Mouse (Mus musculus) R1 (cell line): ENCODE measurements around the gene Olfr535.
"Not testable (repeated sequence)": the region's sequence is repeated elsewhere in the genome, so short reads cannot be mapped to it uniquely, and the experiment has no call there.

Experiments
- DNase-seq: peaks from one replicate; pipeline ENCODE4 v3.0.0-alpha.2; 2018; ENCODE audit warnings: low read depth, low spot score

Gene Olfr535

DNA sequence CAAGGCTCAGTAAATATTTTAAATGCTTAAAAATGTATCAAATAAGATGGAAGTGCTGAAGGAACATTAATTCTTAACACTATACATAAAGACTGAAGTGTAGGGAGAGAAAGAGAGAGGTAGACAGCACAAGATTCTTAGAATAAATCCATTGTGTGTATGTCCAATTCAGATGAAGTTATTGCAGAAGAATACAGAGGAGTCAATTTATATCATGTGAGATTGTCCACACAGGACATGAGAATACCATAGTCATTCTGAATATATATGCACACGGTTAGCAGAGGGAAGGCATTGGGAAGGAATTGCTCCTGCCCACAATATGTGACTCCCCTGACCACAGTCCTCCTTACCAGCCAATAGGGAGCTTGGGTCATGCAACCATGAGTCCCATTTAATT lies at the start of gene Olfr535:
Gene Olfr535 (plus strand): TSS at position 301 of the 400 bp plus-strand sequence.
- DNase-seq, result no peak

DNA sequence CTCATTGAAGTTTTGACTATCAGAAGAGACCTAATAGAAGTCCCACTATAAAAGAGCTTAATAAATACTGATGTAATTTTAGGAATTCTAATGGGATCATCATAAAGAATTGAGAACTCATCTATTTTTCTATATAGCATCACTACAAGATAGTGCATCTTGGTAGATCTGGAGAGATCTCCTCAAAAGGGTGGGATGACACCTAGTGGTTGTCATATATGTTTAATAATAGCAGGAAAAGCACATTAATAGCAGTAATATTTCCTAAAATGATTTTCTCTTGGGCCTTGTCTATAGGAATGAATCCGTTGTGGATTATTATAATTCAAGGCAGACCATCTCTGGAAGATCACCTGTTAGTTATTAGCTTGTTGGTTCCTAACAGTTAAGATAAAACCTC lies 40.9 kb upstream of the Olfr535 start:
- no peak for DNase-seq

DNA sequence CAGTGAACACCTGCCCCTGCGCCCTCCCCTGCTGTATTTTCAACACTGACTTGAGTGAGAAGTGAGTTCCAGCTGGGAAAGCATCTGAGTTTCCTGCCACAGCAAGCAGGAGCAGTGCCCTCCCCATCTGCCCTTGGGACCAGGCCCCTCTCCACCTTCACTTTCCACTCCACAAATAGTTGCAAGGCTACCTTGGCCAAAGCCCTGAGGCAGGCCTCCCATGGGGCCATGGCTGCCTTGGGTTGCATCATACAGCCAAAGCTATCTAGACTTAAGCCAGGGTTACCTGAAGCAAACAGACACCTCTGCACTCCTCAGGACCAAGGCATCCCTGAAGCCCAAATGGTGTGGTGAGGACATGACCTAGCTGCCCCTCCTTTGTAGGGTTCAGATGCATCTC lies 20.9 kb upstream of the Olfr535 start, which contains the start of gene Olfr533:
Gene Olfr533 (plus strand): TSS at position 301 of the 400 bp plus-strand sequence.
- DNase-seq, result not testable (repeated sequence)

GRCm38 (mm10) chr7:140477886-140478285 lies 6.1 kb upstream of the Olfr535 start:
- no peak for DNase-seq

DNA sequence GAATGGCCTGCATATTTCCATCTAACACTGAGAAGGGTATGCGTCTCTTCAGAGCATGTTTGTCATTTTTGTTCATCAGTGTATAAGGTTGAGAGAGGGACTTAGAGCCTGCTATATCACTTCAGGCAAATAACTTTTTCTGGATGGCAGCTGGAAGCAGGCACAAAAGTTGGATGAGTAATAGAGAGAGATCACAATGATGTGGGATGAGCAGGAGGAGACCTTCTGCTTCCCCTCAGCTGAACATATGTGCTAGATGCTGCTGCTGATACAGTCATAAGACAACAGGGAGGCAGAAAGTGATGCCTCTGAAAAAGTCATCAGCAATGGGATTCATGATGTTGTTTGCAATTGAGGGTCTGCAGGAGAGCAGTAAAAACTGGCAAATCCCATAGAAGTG lies 5.3 kb upstream of the Olfr535 start:
- no peak for DNase-seq

- DNase-seq, result no peak
Measured at GRCm38 (mm10) chr7:140488981-140489380, 5.0 kb downstream of the Olfr535 start.

DNA sequence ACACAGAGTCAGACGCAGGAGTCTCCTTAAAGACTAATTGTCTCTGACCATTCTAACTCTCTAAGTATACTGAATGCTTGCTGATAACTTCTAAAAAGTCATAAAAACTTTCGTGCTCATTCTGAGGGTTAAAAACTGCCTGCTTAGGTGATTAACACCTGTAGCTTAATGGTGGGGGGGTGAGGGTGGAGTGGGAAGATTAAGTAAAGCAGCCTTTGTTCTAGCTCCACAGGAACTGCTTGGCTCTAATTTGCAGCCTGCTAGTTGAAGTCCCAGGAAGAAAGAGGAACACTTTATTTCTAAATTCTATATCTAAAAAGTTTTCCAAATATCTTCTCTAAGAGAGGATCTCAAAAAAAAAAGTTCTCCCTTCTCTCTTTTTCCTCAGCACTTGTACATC lies 10.2 kb downstream of the Olfr535 start:
- no peak for DNase-seq

GRCm38 (mm10) chr7:140494702-140495101 lies 10.7 kb downstream of the Olfr535 start:
- DNase-seq, result no peak

DNA sequence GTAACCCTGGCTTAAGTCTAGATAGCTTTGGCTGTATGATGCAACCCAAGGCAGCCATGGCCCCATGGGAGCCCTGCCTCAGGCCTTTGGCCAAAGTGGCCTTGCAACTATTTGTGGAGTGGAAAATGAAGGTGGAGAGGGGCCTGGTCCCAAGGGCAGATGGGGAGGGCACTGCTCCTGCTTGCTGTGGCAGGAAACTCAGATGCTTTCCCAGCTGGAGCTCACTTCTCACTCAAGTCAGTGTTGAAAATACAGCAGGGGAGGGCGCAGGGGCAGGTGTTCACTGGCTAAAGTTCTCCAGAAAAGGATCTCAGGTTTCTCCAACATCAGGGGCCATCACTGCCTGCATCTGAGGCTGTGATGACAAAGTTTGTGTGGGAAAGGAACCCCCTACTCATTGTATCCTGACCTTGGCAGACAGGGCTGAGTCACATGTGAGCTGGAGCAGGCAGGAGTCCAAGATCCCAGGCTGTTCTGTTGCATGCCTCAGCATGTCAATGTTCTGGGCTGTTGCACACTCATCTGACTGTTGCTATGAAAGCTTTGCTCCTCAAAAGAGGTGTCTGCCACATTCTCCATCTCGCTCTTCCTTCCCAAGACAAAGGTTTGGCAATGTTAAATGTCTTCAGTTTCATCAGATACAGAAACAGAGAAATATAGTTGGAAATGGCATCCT lies 23.5 kb downstream of the Olfr535 start, which contains the start of gene Olfr536:
Gene Olfr536 (minus strand): TSS at position 51 of the 676 bp plus-strand sequence.
- not testable (repeated sequence) for DNase-seq

GRCm38 (mm10) chr7:140539746-140540145 lies 55.7 kb downstream of the Olfr535 start:
- no peak for DNase-seq
